Mouse (Mus musculus) CH12.LX (cell line): ENCODE measurements at regions not wholly inside any gene's neighbourhood (a gene's known extent, or its start where the extent isn't known, plus 50 kb on each side); places are given as distances from the start of the nearest gene placed in this dataset.

Experiments
- CHD2 ChIP-seq: IDR thresholded peaks from 2 replicates; pipeline ENCODE4 v1.6.1; 2011; ENCODE audit warnings: low read length, improper control_type of control experiment
- CTCF ChIP-seq, 2 experiments: IDR thresholded peaks in 1 of 2; conservative IDR thresholded peaks in 1 of 2; 2 replicates each; pipeline ENCODE4 v1.5.1; 2011 to 2012; ENCODE audit warnings: low read depth in 2 of 2, low read length in 2 of 2, improper control_type of control experiment in 1 of 2, inconsistent platforms in 1 of 2, mild to moderate bottlenecking in 1 of 2, moderate library complexity in 1 of 2
- EP300 ChIP-seq: IDR thresholded peaks from 2 replicates; pipeline ENCODE4 v1.6.1; 2011; ENCODE audit warnings: low read length, improper control_type of control experiment
- KAT2A ChIP-seq: IDR thresholded peaks from 2 replicates; pipeline ENCODE4 v1.6.1; 2012; ENCODE audit warnings: low read length, improper control_type of control experiment, inconsistent platforms; ENCODE audit not compliant: insufficient replicate concordance
- MAFK ChIP-seq: IDR thresholded peaks from 2 replicates; pipeline ENCODE4 v1.6.1; 2011; ENCODE audit warnings: low read length, improper control_type of control experiment; ENCODE audit not compliant: insufficient replicate concordance
- MAX ChIP-seq: IDR thresholded peaks from 2 replicates; pipeline ENCODE4 v1.6.1; 2011; ENCODE audit warnings: low read length, improper control_type of control experiment
- MAZ ChIP-seq: IDR thresholded peaks from 2 replicates; pipeline ENCODE4 v1.6.1; 2012; ENCODE audit warnings: low read depth, mild to moderate bottlenecking, inconsistent platforms, low read length, improper control_type of control experiment, moderate library complexity
- NRF1 ChIP-seq: IDR thresholded peaks from 2 replicates; pipeline ENCODE4 v1.6.1; 2014; ENCODE audit warnings: low read depth, mild to moderate bottlenecking, inconsistent platforms, low read length, improper control_type of control experiment, moderate library complexity
- POLR2A ChIP-seq: IDR thresholded peaks from 2 replicates; pipeline ENCODE4 v1.6.1; 2011; ENCODE audit warnings: low read depth, mild to moderate bottlenecking, improper control_type of control experiment, low read length
- POLR2AphosphoS2 ChIP-seq: IDR thresholded peaks from 2 replicates; pipeline ENCODE4 v1.6.1; 2011; ENCODE audit warnings: low read depth, low read length, improper control_type of control experiment
- USF1 ChIP-seq: IDR thresholded peaks from 2 replicates; pipeline ENCODE4 v1.6.1; 2014; ENCODE audit warnings: low read depth, mild to moderate bottlenecking, inconsistent platforms, low read length, improper control_type of control experiment
- ZKSCAN1 ChIP-seq: IDR thresholded peaks from 2 replicates; pipeline ENCODE4 v1.6.1; 2012; ENCODE audit warnings: low read depth, inconsistent platforms, low read length, improper control_type of control experiment, borderline replicate concordance

DNA sequence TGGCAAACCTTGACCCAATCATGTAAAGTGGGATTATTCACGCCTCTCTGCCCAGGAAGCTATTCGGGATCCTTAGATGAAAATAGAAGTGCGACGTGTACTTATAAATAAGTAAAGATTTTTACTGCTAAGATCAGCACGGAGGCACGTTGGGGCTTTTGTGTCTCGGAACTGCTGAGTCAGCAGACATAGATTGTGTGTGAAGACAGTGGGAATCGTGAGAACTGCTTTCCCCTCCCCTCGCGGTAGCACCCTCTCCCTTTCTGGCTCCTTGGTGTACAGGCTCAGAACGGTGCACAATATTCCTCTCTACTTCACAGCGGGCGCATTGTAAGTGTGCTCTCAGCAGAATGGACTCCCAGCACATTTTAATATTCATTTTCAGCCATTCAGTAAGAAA, 138.7 kb downstream of the Nhlrc3 start:
- TF ChIP-seq CTCF (conservative IDR thresholded peaks at IDR 0.05 in 1 of 2, IDR thresholded peaks at IDR 0.05 in 1 of 2; ENCODE audit: low read depth in 2 of 2, low read length in 2 of 2) (no peak), EP300 (no peak), KAT2A (no peak), POLR2AphosphoS2 (no peak), MAZ (no peak), NRF1 (no peak), POLR2A (no peak), MAX (no peak), CHD2 (no peak), MAFK (peak; percentile 94), USF1 (no peak), ZKSCAN1 (no peak)
